Mouse (Mus musculus) heart, embryonic 10.5 days (tissue): ENCODE results near the gene H2afj. TPM values are rescaled to one million over a fixed set of nuclear protein-coding genes. Genes with fewer than 3 reads are reported as not detected.
A peak's percentile ranks its signal among the peaks of the same experiment; 100 is the strongest.
"Not testable (repeated sequence)": the region's sequence is repeated elsewhere in the genome, so short reads cannot be mapped to it uniquely, and the experiment has no call there.

ENCODE experiments used
- DNase-seq: peaks from one replicate; pipeline ENCODE4 v3.0.0-alpha.2; 2017; ENCODE audit warnings: low spot score
- H3K27ac ChIP-seq: fragments of 300-500 bp; sonication (generic); 2 replicates; pipeline ENCODE4 v1.5.1; 2016; ENCODE audit warnings: mild to moderate bottlenecking
- H3K27me3 ChIP-seq: fragments of 300-500 bp; sonication (generic); 2 replicates; pipeline ENCODE4 v1.6.1; 2016; ENCODE audit warnings: mild to moderate bottlenecking; ENCODE audit not compliant: poor library complexity, insufficient read depth, severe bottlenecking
- H3K36me3 ChIP-seq: fragments of 300-500 bp; sonication (generic); 2 replicates; pipeline ENCODE4 v1.6.1; 2016; ENCODE audit warnings: mild to moderate bottlenecking, moderate library complexity
- H3K4me1 ChIP-seq: fragments of 300-500 bp; sonication (generic); 2 replicates; pipeline ENCODE4 v1.6.1; 2016; ENCODE audit warnings: mild to moderate bottlenecking
- H3K4me3 ChIP-seq: fragments of 300-500 bp; sonication (generic); 2 replicates; pipeline ENCODE4 v1.5.1; 2016; ENCODE audit warnings: mild to moderate bottlenecking, moderate library complexity
- H3K9me3 ChIP-seq: fragments of 300-500 bp; sonication (generic); 2 replicates; pipeline ENCODE4 v1.6.1; 2016; ENCODE audit warnings: mild to moderate bottlenecking, moderate library complexity
- WGBS: fragments of 180-500 bp; shearing (Covaris S2); methylation state at CpG from one replicate; pipeline ENCODE4 v1.1.7; 2016; 5-methylcytosine and 5-hydroxymethylcytosine counted together
- polyA plus RNA-seq: library from polyadenylated mRNA; unstranded; fragments of >200 nt; fragmentation: Nextera tagmentation; extraction: Ambion mirVana; gene quantifications from 2 replicates; pipeline ENCODE4 v1.2.1, GENCODE M21; 2016

H2afj gene
- polyA plus RNA-seq, 1 experiment from 2014 or later = 88.2 TPM

GRCm38 (mm10) chr6:136795850-136796249 is 12.2 kb upstream of the H2afj start:
- no peaks in the 10 kb centered on the region for H3K27me3 ChIP-seq
- DNase-seq = peak; percentile 71
- 62% methylated on average over 6 of the region's 6 CpGs for WGBS

GRCm38 (mm10) chr6:136797874-136798693 is 10.0 kb upstream of the H2afj start:
- not testable (repeated sequence) for H3K27me3 ChIP-seq, DNase-seq, H3K36me3 ChIP-seq, H3K9me3 ChIP-seq, H3K4me3 ChIP-seq, H3K27ac ChIP-seq
- peaks cover 10% of the 10 kb centered on the region; the same call in 1 of the 2 replicates for H3K4me1 ChIP-seq
- 77% methylated on average over 3 of the region's 3 CpGs for WGBS

More at GRCm38 (mm10) chr6:136795850-136796249, 12.2 kb upstream of the H2afj start:
- Histone ChIP-seq H3K4me3 (no peak overlapping the region), H3K36me3 (no peaks in the 10 kb centered on the region), H3K27ac (no peak overlapping the region), H3K4me1 (0 out of 2 replicates have a peak, but pooled peaks cover 7% of the 10 kb centered on the region), H3K9me3 (no peaks in the 10 kb centered on the region)

GRCm38 (mm10) chr6:136800710-136801109 is 7.3 kb upstream of the H2afj start:
- no peaks in the 10 kb centered on the region for H3K27me3 ChIP-seq
- no peak overlapping the region for H3K4me3 ChIP-seq
- H3K9me3 ChIP-seq = no peaks in the 10 kb centered on the region
- WGBS = 88% methylated on average over 8 of the region's 8 CpGs
- no peak overlapping the region for H3K27ac ChIP-seq
- H3K4me1 ChIP-seq = peaks cover 8% of the 10 kb centered on the region; the same call in 1 of the 2 replicates
- no peak for DNase-seq
- no peaks in the 10 kb centered on the region for H3K36me3 ChIP-seq

- Histone ChIP-seq H3K4me1 (peaks cover 8% of the 10 kb centered on the region; the same call in 1 of the 2 replicates), H3K27me3 (no peaks in the 10 kb centered on the region), H3K4me3 (no peak overlapping the region), H3K27ac (no peak overlapping the region), H3K9me3 (no peaks in the 10 kb centered on the region), H3K36me3 (no peaks in the 10 kb centered on the region)
- 84% methylated on average over 6 of the region's 6 CpGs for WGBS
- DNase-seq = no peak
Measured at GRCm38 (mm10) chr6:136801274-136801673, 6.8 kb upstream of the H2afj start.

GRCm38 (mm10) chr6:136803093-136803738 is 4.8 kb upstream of the H2afj start:
- DNase-seq = no peak
- no peaks in the 10 kb centered on the region for H3K27me3 ChIP-seq
- 13% methylated on average over 12 of the region's 12 CpGs for WGBS
- H3K27ac ChIP-seq = peak overlapping the region; percentile 98
- no peaks in the 10 kb centered on the region for H3K9me3 ChIP-seq
- peak overlapping the region; percentile 73 for H3K4me3 ChIP-seq
- peaks cover 13% of the 10 kb centered on the region; the same call in 1 of the 2 replicates for H3K4me1 ChIP-seq
- no peaks in the 10 kb centered on the region for H3K36me3 ChIP-seq

- H3K27ac ChIP-seq = peak within 1 kb of the TSS; percentile 98
- H3K4me1 ChIP-seq = peaks cover 16% of the 10 kb centered on the region; the same call in 1 of the 2 replicates
- H3K9me3 ChIP-seq = no peaks in the 10 kb centered on the region
- DNase-seq = peak; percentile 95
- under 1% methylated on average over 50 of the region's 50 CpGs for WGBS
- H3K36me3 ChIP-seq = no peaks in the 10 kb centered on the region
- peak within 1 kb of the TSS; percentile 73 for H3K4me3 ChIP-seq
- no peaks in the 10 kb centered on the region for H3K27me3 ChIP-seq
Measured at GRCm38 (mm10) chr6:136803739-136804633, 4.1 kb upstream of the H2afj start, which contains the start of gene Hist4h4. TSS of gene Hist4h4 (minus strand) at chr6:136804415.

GRCm38 (mm10) chr6:136804705-136805408 is 3.2 kb upstream of the H2afj start:
- H3K27ac ChIP-seq = peak overlapping the region; percentile 98
- no peak for DNase-seq
- 38% methylated on average over 9 of the region's 9 CpGs for WGBS
- H3K27me3 ChIP-seq = no peaks in the 10 kb centered on the region
- no peaks in the 10 kb centered on the region for H3K36me3 ChIP-seq
- H3K4me3 ChIP-seq = peak overlapping the region; percentile 73
- H3K9me3 ChIP-seq = no peaks in the 10 kb centered on the region
- peaks cover 24% of the 10 kb centered on the region for H3K4me1 ChIP-seq

GRCm38 (mm10) chr6:136805409-136805775 is 2.7 kb upstream of the H2afj start:
- H3K4me3 ChIP-seq = no peak overlapping the region
- H3K4me1 ChIP-seq = peaks cover 24% of the 10 kb centered on the region
- WGBS = 75% methylated on average over 1 of the region's 1 CpGs
- no peak for DNase-seq
- no peak overlapping the region for H3K27ac ChIP-seq
- no peaks in the 10 kb centered on the region for H3K9me3 ChIP-seq
- no peaks in the 10 kb centered on the region for H3K36me3 ChIP-seq
- H3K27me3 ChIP-seq = no peaks in the 10 kb centered on the region

- H3K27me3 ChIP-seq = no peaks in the 10 kb centered on the region
- H3K36me3 ChIP-seq = no peaks in the 10 kb centered on the region
- H3K4me3 ChIP-seq = peak overlapping the region; percentile 85
- peaks cover 24% of the 10 kb centered on the region for H3K4me1 ChIP-seq
- H3K9me3 ChIP-seq = no peaks in the 10 kb centered on the region
- DNase-seq = no peak
- 65% methylated on average over 5 of the region's 5 CpGs for WGBS
- H3K27ac ChIP-seq = peak overlapping the region; percentile 87
Measured at GRCm38 (mm10) chr6:136806819-136807218, 1.2 kb upstream of the H2afj start.

GRCm38 (mm10) chr6:136807395-136808013 is 540 bp upstream of the H2afj start:
- no peaks in the 10 kb centered on the region for H3K9me3 ChIP-seq
- H3K4me1 ChIP-seq = peaks cover 24% of the 10 kb centered on the region
- H3K27me3 ChIP-seq = no peaks in the 10 kb centered on the region
- H3K4me3 ChIP-seq = peak overlapping the region; percentile 85
- peaks cover 7% of the 10 kb centered on the region for H3K36me3 ChIP-seq
- DNase-seq = no peak
- peak overlapping the region; percentile 87 for H3K27ac ChIP-seq
- whole genome bisulfite sequencing = 32% methylated on average over 18 of the region's 18 CpGs

GRCm38 (mm10) chr6:136808631-136809046 is 595 bp downstream of the H2afj start:
- no peak for DNase-seq
- Histone ChIP-seq H3K9me3 (no peaks in the 10 kb centered on the region), H3K27me3 (no peaks in the 10 kb centered on the region), H3K27ac (peak overlapping the region; percentile 87), H3K4me3 (peak overlapping the region; percentile 85), H3K4me1 (peaks cover 17% of the 10 kb centered on the region), H3K36me3 (peaks cover 16% of the 10 kb centered on the region)
- under 1% methylated on average over 28 of the region's 28 CpGs for WGBS
